Mouse (Mus musculus) olfactory bulb, adult 2 months (tissue): ENCODE data around the gene Thbd.

Source experiments
- CTCF ChIP-seq: fragments of 200-500 bp; IDR thresholded peaks from 2 replicates; pipeline ENCODE4 v1.5.1; 2012; ENCODE audit warnings: low read depth, mild to moderate bottlenecking, low read length, moderate library complexity; ENCODE audit not compliant: insufficient read depth
- POLR2A ChIP-seq: fragments of 200-500 bp; IDR thresholded peaks from 2 replicates; pipeline ENCODE4 v1.6.1; 2012; ENCODE audit warnings: mild to moderate bottlenecking, low read depth, low read length, moderate library complexity; ENCODE audit not compliant: insufficient read depth

GRCm38 (mm10) chr2:148387652-148388581 is 20.1 kb downstream of the Thbd start:
- no peak for TF ChIP-seq CTCF
- TF ChIP-seq POLR2A = no peak
